Mouse (Mus musculus): Measurements from ENCODE around the gene Pdzd4.

Gene Pdzd4

GRCm38 (mm10) chrX:73824185-73825151, at the start of gene Pdzd4:
Pdzd4 (minus strand) TSS chrX:73824969.
- DNase-seq (ENCODE audit: inconsistent ontology term) = peak; percentile 68

- no peak for DNase-seq (ENCODE audit: inconsistent ontology term)
Measured at GRCm38 (mm10) chrX:73871956-73872355, 47.2 kb upstream of the Pdzd4 start.

GRCm38 (mm10) chrX:73871474-73871873, 46.7 kb upstream of the Pdzd4 start:
- no peak for DNase-seq (ENCODE audit: inconsistent ontology term)

- DNase-seq (ENCODE audit: inconsistent ontology term) = peak; percentile 23
Measured at GRCm38 (mm10) chrX:73869334-73869733, 44.6 kb upstream of the Pdzd4 start.

- no peak for DNase-seq (ENCODE audit: inconsistent ontology term)
Measured at GRCm38 (mm10) chrX:73867852-73868251, 43.1 kb upstream of the Pdzd4 start.

- DNase-seq (ENCODE audit: inconsistent ontology term) = no peak
Measured at GRCm38 (mm10) chrX:73867256-73867655, 42.5 kb upstream of the Pdzd4 start.

- no peak for DNase-seq (ENCODE audit: inconsistent ontology term)
Measured at GRCm38 (mm10) chrX:73864692-73865091, 39.9 kb upstream of the Pdzd4 start.

- no peak for DNase-seq (ENCODE audit: inconsistent ontology term)
Measured at GRCm38 (mm10) chrX:73855087-73855408, 30.3 kb upstream of the Pdzd4 start.

GRCm38 (mm10) chrX:73854326-73855086, 29.7 kb upstream of the Pdzd4 start:
- no peak for DNase-seq (ENCODE audit: inconsistent ontology term)

- DNase-seq (ENCODE audit: inconsistent ontology term) = no peak
Measured at GRCm38 (mm10) chrX:73836691-73837090, 11.9 kb upstream of the Pdzd4 start.

GRCm38 (mm10) chrX:73835731-73836130, 11.0 kb upstream of the Pdzd4 start:
- DNase-seq (ENCODE audit: inconsistent ontology term) = no peak

- DNase-seq (ENCODE audit: inconsistent ontology term) = no peak
Measured at GRCm38 (mm10) chrX:73823747-73824146, 1.0 kb downstream of the Pdzd4 start.

- DNase-seq (ENCODE audit: inconsistent ontology term) = no peak
Measured at GRCm38 (mm10) chrX:73816596-73817314, 8.0 kb downstream of the Pdzd4 start.

GRCm38 (mm10) chrX:73815072-73815471, 9.7 kb downstream of the Pdzd4 start:
- DNase-seq (ENCODE audit: inconsistent ontology term) = no peak

- DNase-seq (ENCODE audit: inconsistent ontology term) = no peak
Measured at GRCm38 (mm10) chrX:73805814-73806213, 19.0 kb downstream of the Pdzd4 start.

GRCm38 (mm10) chrX:73798502-73798901, 26.3 kb downstream of the Pdzd4 start:
- peak; percentile 75 for DNase-seq (ENCODE audit: inconsistent ontology term)

- no peak for DNase-seq (ENCODE audit: inconsistent ontology term)
Measured at GRCm38 (mm10) chrX:73797511-73797910, 27.3 kb downstream of the Pdzd4 start.

- no peak for DNase-seq (ENCODE audit: inconsistent ontology term)
Measured at GRCm38 (mm10) chrX:73793505-73793904, 31.3 kb downstream of the Pdzd4 start.

- DNase-seq (ENCODE audit: inconsistent ontology term) = no peak
Measured at GRCm38 (mm10) chrX:73793039-73793438, 31.7 kb downstream of the Pdzd4 start.

- no peak for DNase-seq (ENCODE audit: inconsistent ontology term)
Measured at GRCm38 (mm10) chrX:73788501-73788900, 36.3 kb downstream of the Pdzd4 start.

- DNase-seq (ENCODE audit: inconsistent ontology term) = no peak
Measured at GRCm38 (mm10) chrX:73787225-73787558, 37.6 kb downstream of the Pdzd4 start.
